Mouse (Mus musculus): Measurements from ENCODE around the gene Olfr538. TPM values are rescaled to one million over a fixed set of nuclear protein-coding genes. Genes with fewer than 3 reads are reported as not detected.
"Not testable (repeated sequence)": the region's sequence is repeated elsewhere in the genome, so short reads cannot be mapped to it uniquely, and the experiment has no call there.

The Olfr538 gene
- not detected in 2 replicates for polyA plus RNA-seq (2015; fragmentation: Nextera tagmentation; extraction: Ambion mirVana)

- H3K9ac ChIP-seq (ENCODE audit: low read length), result no peak within 1 kb of the TSS
- WGBS, result 62% methylated on average over 3 of the region's 3 CpGs
- no peaks in the 10 kb centered on the region for H3K36me3 ChIP-seq (ENCODE audit: control insufficient read depth, insufficient read depth, low read length)
- H3K4me2 ChIP-seq (ENCODE audit: low read depth, low read length), result no peak within 1 kb of the TSS
- H3K27me3 ChIP-seq (ENCODE audit: control insufficient read depth, insufficient read depth, low read length), result no peaks in the 10 kb centered on the region
- H3K9me3 ChIP-seq (replicated peaks; ENCODE audit: control insufficient read depth, low read length), result no peaks in the 10 kb centered on the region
- H3K4me3 ChIP-seq (replicated peaks; ENCODE audit: low read length), result no peak within 1 kb of the TSS
- H3K4me1 ChIP-seq (ENCODE audit: control insufficient read depth, insufficient read depth, low read length), result no peaks in the 10 kb centered on the region
- ATAC-seq (ENCODE audit: insufficient read depth, low FRiP score), result no peak
- H3K27ac ChIP-seq (ENCODE audit: low read length), result no peak within 1 kb of the TSS
These were observed at the start of gene Olfr538 for GRCm38 (mm10) chr7:140567586-140567985. TSS of gene Olfr538 (plus strand) at chr7:140567886.

DNA sequence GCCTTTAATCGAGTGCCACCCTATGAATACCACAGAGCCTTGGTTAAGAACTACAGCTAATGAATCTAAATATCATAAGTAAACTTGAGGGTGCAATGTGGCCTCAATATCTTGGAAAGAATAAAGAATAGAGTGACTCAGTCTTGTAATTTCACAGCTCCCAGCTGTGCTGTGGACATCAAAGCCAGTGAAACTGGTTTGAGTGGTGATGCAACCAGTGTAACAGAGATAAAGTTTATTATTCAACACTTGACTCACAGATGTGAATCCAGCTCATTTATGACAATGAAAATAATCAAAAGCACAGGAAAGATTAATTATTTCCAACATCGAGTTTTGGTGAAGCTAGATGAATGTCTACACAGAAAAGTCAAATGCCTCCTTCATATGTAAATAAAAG, 27.9 kb upstream of the Olfr538 start:
- H3K4me1 ChIP-seq (ENCODE audit: control insufficient read depth, insufficient read depth, low read length), result no peaks in the 10 kb centered on the region
- 56% methylated on average over 2 of the region's 2 CpGs for WGBS
- no peak overlapping the region for H3K4me2 ChIP-seq (ENCODE audit: low read depth, low read length)
- H3K27ac ChIP-seq (ENCODE audit: low read length), result no peak overlapping the region
- H3K36me3 ChIP-seq (ENCODE audit: control insufficient read depth, insufficient read depth, low read length), result no peaks in the 10 kb centered on the region
- no peak overlapping the region for H3K9ac ChIP-seq (ENCODE audit: low read length)
- H3K9me3 ChIP-seq (replicated peaks; ENCODE audit: control insufficient read depth, low read length), result no peaks in the 10 kb centered on the region
- H3K4me3 ChIP-seq (replicated peaks; ENCODE audit: low read length), result no peak overlapping the region
- ATAC-seq (ENCODE audit: insufficient read depth, low FRiP score), result no peak
- no peaks in the 10 kb centered on the region for H3K27me3 ChIP-seq (ENCODE audit: control insufficient read depth, insufficient read depth, low read length)

DNA sequence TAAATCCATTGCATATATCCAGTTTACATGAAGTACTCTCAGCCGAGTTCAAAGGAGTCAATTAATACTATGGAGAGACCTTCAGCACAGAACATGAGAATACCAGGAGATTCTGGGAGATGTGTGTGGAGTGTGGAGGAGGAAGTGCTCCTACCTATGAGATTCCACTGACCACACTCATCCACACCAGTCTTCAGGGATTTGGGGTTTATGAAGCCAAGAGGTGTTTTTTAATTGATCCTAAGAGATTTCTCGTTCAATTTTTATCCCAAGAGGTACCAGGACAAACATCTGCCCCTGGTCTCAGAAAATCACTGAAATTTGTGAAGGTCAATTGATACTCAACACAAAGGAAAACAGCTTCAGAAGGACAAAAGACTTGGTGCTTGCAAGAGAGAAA, 33.3 kb downstream of the Olfr538 start, which contains the start of gene Olfr46:
Gene Olfr46 (plus strand): TSS at position 301 of the 400 bp plus-strand sequence.
- not testable (repeated sequence) for H3K4me1 ChIP-seq (ENCODE audit: control insufficient read depth, insufficient read depth, low read length); H3K4me2 ChIP-seq (ENCODE audit: low read depth, low read length); H3K27me3 ChIP-seq (ENCODE audit: control insufficient read depth, insufficient read depth, low read length); H3K4me3 ChIP-seq (replicated peaks; ENCODE audit: low read length); ATAC-seq (ENCODE audit: insufficient read depth, low FRiP score); H3K36me3 ChIP-seq (ENCODE audit: control insufficient read depth, insufficient read depth, low read length); H3K27ac ChIP-seq (ENCODE audit: low read length); H3K9ac ChIP-seq (ENCODE audit: low read length); H3K9me3 ChIP-seq (replicated peaks; ENCODE audit: control insufficient read depth, low read length)
- 75% methylated on average over 2 of the region's 2 CpGs for WGBS

Other genes starting within 250 kb of the Olfr538 start
- gene Olfr525, start 247.0 kb upstream of the Olfr538 start, polyA plus RNA-seq (2015; fragmentation: Nextera tagmentation; extraction: Ambion mirVana), result not detected in 2 replicates
- not detected in 2 replicates for gene Olfr527, start 233.9 kb upstream of the Olfr538 start, polyA plus RNA-seq (2015; fragmentation: Nextera tagmentation; extraction: Ambion mirVana)
- gene Olfr60, start 206.2 kb upstream of the Olfr538 start, polyA plus RNA-seq (2015; fragmentation: Nextera tagmentation; extraction: Ambion mirVana), result not detected in 2 replicates
- not detected in 2 replicates for gene Olfr530, start 191.6 kb upstream of the Olfr538 start, polyA plus RNA-seq (2015; fragmentation: Nextera tagmentation; extraction: Ambion mirVana)
- not detected in 2 replicates for gene Olfr531, start 165.0 kb upstream of the Olfr538 start, polyA plus RNA-seq (2015; fragmentation: Nextera tagmentation; extraction: Ambion mirVana)
- not detected in 2 replicates for gene Olfr532, start 146.2 kb upstream of the Olfr538 start, polyA plus RNA-seq (2015; fragmentation: Nextera tagmentation; extraction: Ambion mirVana)
- not detected in 2 replicates for gene Olfr533, start 104.5 kb upstream of the Olfr538 start, polyA plus RNA-seq (2015; fragmentation: Nextera tagmentation; extraction: Ambion mirVana)
- gene Olfr535, start 83.7 kb upstream of the Olfr538 start, polyA plus RNA-seq (2015; fragmentation: Nextera tagmentation; extraction: Ambion mirVana), result not detected in 2 replicates
- gene Olfr536, start 60.5 kb upstream of the Olfr538 start, polyA plus RNA-seq (2015; fragmentation: Nextera tagmentation; extraction: Ambion mirVana), result not detected in 2 replicates
- 0.01 and 0.02 TPM in 2 replicates for gene Olfr46, start 33.4 kb downstream of the Olfr538 start, polyA plus RNA-seq (2015; fragmentation: Nextera tagmentation; extraction: Ambion mirVana)
- gene Olfr61, start 61.1 kb downstream of the Olfr538 start, polyA plus RNA-seq (2015; fragmentation: Nextera tagmentation; extraction: Ambion mirVana), result not detected in 2 replicates
- not detected in 2 replicates for gene Olfr53, start 78.6 kb downstream of the Olfr538 start, polyA plus RNA-seq (2015; fragmentation: Nextera tagmentation; extraction: Ambion mirVana)
- not detected in 2 replicates for gene Olfr539, start 92.0 kb downstream of the Olfr538 start, polyA plus RNA-seq (2015; fragmentation: Nextera tagmentation; extraction: Ambion mirVana)
- not detected in 2 replicates for gene Olfr45, start 114.1 kb downstream of the Olfr538 start, polyA plus RNA-seq (2015; fragmentation: Nextera tagmentation; extraction: Ambion mirVana)
- gene Olfr541, start 129.4 kb downstream of the Olfr538 start, polyA plus RNA-seq (2015; fragmentation: Nextera tagmentation; extraction: Ambion mirVana), result not detected in 2 replicates
- not detected in 2 replicates for gene Cyp2e1, start 195.9 kb downstream of the Olfr538 start, polyA plus RNA-seq (2015; fragmentation: Nextera tagmentation; extraction: Ambion mirVana)
- gene Syce1, start 220.0 kb downstream of the Olfr538 start, polyA plus RNA-seq (2015; fragmentation: Nextera tagmentation; extraction: Ambion mirVana), result 0.35 TPM in 1 of 2 replicates, not detected in the other